Mouse (Mus musculus): ENCODE data around the gene Wdsub1.

Wdsub1 gene

DNA sequence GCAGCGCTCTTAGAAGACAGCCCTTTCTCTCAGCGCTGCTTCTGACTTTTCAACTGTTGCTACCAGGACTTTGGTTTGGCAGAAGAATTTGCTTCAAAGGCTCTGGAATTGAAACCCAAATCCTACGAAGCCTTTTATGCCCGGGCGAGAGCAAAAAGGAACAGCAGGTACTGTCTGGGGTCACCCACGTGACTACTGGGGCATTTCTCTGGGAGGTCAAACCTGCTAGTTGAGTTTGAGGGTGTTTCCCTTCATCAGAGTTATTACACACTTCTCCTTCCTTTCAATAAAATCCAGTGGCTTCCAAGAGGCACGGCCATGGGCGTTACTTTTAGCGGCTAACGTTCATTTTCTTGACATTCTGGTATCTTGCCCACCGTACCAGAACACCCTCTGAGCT is 40.4 kb downstream of the Wdsub1 start:
- DNase-seq (ENCODE audit: low read depth, low spot score), result no peak

DNA sequence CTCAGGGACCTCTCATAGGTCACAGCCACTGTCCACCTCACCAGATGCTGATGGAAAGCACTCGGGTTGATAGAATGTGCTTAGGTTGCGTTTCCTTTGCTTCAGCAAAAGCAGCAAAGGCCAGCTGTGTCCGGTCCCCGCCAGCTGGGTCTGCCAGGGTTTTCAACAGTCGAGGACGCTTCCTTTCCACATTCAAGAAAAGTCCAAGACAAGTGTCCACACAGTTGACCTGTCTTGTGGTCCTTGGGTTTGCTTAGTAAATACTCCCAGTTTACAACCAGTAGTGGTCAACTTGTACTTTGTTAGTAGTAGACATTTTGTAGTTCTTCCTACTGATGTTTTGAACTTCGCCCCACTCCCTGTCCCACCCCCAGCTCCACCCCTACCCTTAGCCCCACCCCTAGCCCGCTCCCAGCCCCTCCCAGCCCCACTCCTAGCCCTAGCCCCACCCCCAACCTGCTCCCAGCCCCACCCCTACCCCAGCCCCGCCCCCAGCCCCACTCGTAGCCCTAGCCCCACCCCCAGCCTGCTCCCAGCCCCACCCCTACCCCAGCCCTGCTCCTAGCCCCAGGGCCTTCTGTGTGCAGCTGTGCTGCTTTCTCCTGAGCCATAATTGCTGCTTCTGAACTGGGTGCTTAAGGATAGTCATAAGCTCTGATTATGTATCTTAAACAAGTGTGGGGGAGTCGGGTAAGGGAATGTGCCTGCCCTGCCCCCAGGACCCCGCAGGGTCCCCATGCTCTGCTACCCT is 41.0 kb downstream of the Wdsub1 start:
- peak; percentile 67 for DNase-seq (ENCODE audit: low read depth, low spot score)

DNA sequence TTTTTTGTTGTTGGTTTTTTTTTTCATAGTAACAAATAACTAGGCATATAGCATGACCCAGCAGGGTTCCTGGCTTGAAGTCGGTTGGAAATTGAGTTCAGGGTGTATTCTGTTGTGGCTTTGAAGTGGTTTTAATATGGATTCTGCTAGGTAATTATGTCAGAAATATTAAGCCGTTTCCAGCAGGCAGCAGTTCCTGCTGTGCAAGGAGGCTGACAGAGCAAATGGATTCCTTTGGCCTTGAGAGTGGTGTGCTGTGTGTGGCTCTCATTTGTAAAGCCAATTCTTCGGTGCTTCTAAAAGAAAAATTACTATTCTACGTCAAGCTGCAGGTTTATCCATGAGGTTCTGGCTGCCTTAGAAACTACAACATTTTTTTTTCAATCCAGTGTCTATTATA is 42.2 kb downstream of the Wdsub1 start:
- no peak for DNase-seq (ENCODE audit: low read depth, low spot score)

DNA sequence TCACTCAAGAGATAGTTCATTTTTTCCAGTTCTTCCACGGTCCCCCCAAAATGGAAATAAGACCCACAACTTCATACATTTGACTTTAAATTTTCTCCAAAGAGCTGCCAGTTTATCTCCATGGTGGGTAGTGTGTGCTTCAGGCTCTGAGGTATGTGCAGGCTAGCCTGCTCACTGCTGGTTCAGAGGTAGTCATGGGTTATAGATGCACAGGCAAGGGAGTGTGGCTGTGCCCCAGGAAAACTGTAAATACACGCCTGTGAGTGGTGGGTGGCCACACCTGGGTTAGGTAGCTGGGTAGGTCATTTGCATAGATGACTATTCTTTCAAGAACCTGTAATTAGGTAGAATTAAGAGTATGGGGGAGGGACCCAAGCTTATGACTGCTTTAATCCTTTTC is 42.6 kb downstream of the Wdsub1 start:
- DNase-seq (ENCODE audit: low read depth, low spot score), result no peak

DNA sequence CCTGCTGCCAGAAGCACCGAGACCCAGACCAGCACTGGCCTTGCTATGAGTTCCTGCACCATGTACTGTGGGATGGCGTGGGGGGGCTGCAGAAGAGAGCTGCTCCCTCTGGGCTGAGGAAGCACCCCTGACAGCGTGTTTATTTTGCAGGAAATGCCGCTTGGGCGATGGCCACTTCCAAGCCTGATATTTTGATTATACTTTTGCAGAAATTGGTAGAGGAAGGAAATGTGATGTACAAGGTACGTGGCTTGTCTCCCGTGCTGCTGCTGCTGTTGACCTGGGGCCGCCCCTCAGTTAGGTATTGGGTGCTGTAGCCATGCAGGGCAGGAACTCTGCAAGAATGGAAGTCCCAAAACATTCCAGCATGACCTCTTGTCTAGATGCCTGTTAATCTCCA is 43.6 kb downstream of the Wdsub1 start:
- DNase-seq (ENCODE audit: low read depth, low spot score), result no peak

DNA sequence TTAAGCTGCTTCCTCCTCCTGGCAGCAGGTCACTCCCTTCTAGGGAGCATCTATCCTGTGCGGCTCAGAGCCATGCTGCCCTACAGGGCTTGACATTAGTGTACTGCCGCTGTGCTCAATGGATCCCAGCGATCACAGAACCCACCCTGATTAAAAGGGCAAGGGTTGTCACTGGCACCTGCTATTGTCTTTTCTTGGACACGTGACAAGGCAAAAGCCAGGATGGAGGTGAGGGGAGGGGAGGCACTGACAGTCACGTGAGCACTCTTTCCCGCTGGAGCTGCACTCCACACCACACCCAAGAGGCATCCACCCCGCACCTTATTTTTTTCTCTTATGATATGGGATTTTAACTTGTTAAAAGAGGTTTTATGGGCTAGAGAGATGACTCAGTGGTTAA is 50.6 kb downstream of the Wdsub1 start:
- DNase-seq (ENCODE audit: low read depth, low spot score), result peak; percentile 14

DNA sequence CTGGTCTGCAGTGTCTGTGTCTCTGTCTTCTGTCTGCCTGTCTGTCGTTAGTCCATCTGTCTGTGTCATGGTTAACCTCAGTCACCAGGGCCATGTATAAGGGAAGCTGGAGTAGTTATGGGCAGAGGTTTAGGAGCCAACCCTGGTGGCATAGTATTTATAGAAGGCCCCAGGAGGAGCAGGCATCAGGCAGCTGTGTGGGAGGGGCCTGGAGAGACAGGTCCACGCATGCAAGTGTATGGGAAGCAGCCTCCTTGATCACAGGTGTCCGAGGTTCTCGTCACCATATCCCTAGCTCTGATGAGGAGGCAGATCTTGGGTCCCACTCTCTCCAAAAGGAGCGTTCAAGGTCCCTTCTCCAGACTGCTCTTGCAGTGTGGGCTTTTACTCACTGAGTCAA is 51.5 kb downstream of the Wdsub1 start:
- DNase-seq (ENCODE audit: low read depth, low spot score), result no peak

DNA sequence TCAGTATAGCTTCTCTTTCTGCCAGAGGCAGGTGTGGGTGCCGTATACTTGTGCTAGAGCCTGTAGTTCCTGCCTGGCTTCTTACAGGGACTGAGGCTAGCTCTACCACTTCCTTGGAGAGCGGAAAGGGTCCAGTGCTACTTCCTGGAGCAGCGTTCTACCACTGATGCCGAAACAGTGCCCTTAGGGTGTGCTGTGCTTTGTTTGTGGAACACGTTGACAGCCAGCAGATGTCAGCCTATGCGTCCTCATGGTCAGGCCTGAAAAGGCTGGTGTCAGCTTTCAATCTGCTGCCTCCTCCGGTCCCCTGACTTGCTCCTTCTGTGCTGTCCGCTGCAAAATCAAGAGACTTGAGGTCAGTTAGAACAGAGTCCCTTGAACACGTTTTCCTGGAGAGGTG is 52.2 kb downstream of the Wdsub1 start:
- peak; percentile 16 for DNase-seq (ENCODE audit: low read depth, low spot score)

DNA sequence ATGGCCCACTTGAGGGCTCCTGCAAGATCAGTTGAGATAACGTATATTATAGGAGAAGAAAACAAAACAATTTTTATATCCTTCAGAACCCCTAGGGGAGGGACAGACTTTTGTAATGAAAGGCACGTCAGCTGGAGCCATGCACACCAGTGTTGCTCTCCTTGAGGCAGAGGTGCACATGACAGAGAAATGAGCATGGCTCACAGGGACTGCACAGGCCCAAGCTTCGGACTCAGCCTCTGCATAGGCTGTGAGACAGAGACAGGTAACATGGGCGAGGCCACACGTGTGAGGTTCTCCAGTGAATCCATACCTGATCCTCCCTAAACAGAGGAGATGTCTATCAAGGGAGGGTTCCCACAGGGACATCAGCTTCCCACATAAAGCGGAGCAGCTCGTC is 52.7 kb downstream of the Wdsub1 start:
- no peak for DNase-seq (ENCODE audit: low read depth, low spot score)

DNA sequence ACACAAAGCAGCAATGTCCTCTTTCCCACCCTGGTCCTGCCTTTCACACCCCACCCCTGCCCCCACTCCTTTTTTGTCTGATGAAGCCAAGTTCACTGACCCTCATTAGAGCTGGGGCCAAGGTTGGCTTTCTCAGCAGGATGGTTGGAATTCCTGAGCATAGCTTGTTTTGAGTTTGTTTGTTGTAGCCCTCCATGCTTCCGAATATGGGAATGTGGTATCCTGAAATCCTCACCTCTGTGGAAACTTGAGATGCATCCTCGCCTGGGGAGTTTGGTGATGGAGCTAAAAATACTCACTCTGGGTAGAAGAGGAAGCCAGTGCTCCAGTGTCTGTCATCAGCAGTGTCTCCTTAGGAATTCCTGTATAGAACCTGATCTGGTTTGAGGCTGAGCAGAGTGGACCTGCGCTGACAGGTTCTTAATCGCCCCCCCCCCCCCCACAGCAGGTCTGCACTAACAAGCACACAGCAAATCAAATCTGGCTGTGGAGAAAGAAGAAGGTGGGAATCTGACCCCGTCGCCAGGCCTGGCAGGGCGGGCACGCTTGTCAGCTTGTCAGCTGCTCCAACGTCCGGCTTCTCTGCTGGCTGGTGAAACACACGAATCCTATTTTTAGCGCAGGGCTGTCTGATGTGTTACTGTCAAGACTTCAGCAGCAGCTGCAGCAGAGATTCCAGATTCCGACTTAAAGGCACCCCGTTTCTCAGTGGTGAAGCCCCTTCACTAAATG is 53.4 kb downstream of the Wdsub1 start:
- no peak for DNase-seq (ENCODE audit: low read depth, low spot score)

DNA sequence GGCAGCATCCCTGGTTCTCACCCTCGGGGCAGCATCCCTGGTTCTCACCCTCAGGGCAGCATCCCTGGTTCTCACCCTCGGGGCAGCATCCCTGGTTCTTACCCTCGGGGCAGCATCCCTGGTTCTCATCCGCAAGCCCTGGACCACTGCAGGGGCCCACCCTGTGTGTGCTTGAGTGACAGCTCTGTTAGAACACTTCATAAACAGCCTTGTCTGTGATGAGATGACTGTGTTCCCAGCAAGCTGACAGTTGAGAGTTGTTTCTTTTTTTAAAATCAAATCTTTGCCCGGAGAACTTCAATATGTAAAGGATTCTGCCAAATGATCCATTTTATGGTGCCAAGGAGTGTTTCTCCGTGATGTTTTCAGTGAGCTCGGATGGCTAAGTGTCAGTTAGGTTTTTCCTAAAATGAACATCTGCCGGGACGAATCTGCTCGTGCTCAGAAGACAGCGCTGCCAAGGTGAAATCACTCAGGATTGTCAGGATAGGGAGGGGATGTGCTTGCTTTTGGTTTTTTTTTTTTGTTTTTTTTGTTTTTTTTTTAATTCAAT is 54.2 kb downstream of the Wdsub1 start:
- DNase-seq (ENCODE audit: low read depth, low spot score), result no peak

DNA sequence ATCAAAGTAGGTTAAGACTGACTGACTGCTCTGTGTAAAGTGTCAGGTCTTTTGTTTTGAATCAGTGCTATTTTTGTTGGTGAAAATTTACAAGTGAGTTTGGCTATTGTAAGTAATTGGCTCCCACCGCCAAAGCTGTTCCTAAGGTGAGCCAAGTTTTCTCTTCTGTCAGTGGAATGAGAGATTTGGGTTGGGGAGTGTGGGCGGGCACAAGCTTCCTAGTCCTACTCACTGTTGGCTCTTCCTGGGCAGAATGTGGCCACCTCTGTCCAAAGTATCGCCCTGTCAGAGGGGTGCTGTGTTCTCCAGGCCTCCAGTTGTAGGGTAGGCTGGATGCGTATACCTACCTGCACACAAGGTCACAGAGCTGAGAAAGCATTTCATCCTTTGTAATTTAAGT is 57.0 kb downstream of the Wdsub1 start:
- DNase-seq (ENCODE audit: low read depth, low spot score), result no peak

DNA sequence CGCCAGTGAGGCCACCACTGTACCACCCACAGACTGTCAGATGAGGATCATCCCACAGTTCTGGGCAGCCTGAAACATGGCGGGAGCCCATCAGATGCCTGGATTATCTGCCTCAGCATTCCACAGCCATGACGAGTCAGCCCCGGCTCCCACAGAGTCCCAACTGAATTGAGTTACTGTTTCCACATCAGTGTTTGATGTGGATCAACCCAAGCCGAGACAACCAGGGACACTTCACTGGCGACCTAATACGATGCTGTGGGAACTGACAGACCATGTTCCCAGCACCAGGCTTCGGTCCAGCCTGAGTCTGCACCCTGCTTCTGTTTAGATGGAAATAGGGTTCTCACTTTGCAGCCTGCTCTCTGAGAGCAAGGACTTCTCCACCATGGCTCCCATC is 58.1 kb downstream of the Wdsub1 start:
- no peak for DNase-seq (ENCODE audit: low read depth, low spot score)

DNA sequence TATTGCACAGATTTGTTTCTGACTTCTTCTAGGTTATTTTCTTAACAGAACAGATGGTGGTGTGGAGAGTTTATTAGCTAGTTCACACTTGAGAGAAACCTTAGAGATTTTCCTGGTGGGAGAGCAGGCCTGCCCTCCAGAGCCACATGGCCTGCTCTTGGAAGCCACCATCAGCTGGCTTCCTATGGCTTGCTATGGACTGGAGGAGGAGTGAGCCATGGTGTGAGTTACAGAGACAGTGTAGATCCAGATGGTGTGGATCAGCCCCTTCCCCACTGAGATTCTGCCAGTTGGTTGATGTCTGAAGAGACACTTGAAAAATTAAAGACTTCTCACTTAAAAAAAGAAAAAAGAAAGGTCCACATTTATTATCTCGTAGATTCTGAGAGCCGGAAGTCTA is 61.3 kb downstream of the Wdsub1 start:
- no peak for DNase-seq (ENCODE audit: low read depth, low spot score)

DNA sequence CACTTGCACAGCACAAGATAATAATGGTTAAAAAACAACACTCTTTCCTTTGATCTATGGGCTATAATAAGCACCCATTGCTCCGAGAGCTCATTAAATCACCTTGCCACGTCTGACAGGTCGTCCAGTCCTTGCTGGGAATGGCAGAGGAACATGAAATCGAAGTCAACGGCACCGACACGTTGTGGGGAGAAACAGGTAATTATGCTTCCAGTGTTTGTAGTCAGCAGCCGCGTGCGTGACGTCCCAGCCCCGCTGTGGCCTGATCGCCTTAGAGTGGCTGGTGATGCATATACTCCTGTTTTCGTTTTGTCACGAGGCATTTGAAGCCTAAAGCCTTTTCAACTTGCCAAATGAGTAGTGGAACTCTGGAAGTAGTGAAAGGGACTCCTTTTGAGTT is 62.3 kb downstream of the Wdsub1 start:
- no peak for DNase-seq (ENCODE audit: low read depth, low spot score)

DNA sequence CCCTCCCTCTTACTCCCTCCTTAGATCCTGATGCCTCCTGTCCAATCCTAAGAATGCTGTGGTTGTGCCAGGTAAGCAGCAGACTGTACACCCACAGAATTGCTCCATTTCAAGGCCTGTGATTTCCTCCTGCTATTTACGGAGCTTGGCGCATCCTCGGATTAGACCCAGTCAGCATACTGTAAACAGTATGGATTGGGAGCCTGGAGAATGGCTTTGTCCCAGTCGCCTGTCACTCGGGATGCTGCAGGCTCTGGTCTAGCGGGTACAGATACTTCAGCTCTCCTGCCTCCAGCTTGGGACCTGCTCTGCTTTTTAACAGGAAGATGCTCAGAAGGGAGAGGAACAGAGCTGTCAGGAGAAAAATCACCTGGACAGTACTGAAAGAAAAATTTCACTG is 63.0 kb downstream of the Wdsub1 start:
- no peak for DNase-seq (ENCODE audit: low read depth, low spot score)

DNA sequence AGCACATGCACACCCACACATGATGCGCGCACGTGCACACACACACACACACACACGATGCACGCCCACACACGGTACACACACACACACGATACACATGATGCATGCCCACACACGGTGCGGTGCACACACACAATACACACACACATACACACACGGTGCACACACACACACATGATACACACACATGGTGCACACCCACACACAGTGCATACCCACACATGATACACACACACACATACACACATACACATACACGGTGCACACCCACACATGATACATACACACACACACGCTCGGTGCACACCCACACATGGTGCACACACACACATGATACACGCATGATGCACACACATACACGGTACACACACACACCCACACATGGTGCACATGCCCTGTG is 63.7 kb downstream of the Wdsub1 start:
- DNase-seq (ENCODE audit: low read depth, low spot score), result no peak

DNA sequence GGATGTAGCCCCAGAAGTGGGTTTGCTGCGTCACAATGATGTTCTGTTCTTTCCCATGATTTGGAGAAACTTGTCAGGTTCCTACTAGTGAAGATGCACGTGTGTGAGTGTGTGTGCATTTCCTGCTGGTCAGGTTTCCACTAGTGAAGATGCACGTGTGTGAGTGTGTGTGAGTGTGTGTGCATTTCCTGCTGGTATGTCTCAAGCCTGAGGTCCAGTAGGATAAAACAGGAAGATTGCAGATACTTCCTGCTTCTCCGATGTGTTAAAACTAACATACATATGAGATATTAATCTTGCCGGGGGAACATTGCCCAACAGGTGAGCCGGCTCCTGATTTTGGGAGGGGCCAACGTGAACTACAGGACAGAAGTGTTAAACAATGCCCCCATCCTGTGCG is 67.4 kb downstream of the Wdsub1 start:
- no peak for DNase-seq (ENCODE audit: low read depth, low spot score)

DNA sequence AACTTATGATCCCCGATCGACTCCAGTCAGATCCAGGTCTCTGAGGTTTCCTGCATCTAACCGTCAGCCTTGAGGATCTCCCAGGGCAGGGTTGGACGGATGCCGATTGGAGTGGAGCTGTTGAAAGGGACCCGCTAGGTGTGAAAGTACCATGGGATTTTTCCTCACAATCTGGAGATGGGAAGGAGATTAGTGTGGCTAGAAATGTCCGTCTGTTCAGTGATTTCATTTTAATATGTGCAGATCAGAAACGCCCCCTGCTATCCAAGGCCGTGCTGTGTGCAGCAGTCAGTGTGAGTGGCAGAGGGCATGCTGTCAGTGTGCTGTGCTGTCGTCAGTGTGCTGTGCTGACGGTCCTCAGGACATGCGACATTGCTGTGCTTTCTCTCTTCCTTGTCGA is 68.9 kb downstream of the Wdsub1 start:
- no peak for DNase-seq (ENCODE audit: low read depth, low spot score)

DNA sequence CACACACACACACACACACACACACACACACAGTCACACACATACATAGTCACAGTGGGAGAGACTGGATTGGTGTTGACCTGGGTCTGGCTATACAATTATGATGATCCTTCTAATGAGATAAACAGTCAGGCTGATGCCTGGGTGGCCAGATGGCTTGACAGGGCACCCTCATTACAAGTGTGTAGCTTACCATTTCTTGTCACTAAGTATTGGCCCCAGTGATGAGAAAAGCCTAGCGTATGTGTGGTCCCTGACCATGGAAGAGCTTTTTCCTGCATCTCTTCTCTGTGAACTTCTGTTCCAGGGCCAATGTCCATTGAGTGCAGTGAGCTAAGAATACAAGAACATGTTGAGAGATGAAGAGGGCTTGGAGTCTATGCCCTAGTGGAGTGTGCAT is 69.8 kb downstream of the Wdsub1 start:
- DNase-seq (ENCODE audit: low read depth, low spot score), result no peak

DNA sequence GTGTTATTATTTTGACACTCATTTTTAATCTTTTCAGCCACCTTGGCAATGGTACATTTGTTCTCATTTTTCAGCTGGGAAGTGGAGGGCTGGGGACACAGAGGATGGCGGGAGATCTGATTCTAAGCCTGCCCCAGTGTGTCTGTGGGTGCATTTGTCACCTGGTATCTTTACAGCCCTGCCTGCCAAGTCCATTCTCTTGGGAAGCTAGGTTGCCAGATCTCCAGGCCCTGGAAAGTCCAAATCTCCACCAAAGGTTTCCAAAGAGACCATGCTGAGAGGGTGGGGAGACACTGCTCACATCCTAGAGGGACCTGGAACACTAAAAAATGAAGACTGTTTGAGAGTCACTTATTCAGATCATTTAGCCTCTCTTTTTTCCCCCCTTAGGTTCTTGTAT is 71.1 kb downstream of the Wdsub1 start:
- no peak for DNase-seq (ENCODE audit: low read depth, low spot score)

DNA sequence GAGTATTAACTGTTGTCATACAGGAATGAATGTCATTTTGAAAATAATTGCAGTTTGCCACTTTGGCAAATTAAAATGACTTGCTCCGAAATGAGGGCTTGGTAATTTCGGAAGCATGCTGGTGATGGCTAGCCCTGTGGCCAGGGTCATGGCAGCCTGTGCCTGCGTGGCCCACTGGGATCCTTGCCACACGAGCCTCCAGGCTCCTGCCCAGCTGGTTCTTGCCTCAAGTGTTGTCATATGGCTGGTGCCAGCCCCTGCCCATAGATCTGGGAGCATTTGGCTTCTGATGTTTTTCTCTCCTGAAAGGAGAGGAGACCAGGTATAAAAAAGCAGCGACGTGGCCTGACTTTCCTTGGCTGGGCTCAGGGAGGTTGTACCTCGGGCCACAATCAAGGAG is 72.4 kb downstream of the Wdsub1 start:
- DNase-seq (ENCODE audit: low read depth, low spot score), result no peak

DNA sequence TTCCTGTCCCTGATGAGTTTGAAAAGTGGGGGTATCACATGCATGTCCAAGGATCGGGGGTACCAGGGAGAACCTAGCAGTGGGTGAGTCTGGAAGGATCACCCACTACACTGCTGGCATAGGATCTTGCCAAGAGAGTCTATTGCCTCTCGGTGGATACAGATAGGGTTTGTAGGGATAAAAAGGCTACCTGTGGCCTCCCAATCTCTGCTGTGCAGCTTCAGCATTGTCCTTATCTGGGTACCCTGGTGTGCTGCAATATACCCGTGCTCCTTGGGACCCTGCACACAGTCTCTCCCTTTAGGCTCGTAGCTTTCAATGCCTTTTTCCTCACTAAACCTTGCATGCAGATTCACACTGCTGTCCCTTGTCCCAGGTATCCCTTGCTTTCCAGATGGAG is 73.8 kb downstream of the Wdsub1 start:
- DNase-seq (ENCODE audit: low read depth, low spot score), result no peak
